In the genomic region with DNA sequence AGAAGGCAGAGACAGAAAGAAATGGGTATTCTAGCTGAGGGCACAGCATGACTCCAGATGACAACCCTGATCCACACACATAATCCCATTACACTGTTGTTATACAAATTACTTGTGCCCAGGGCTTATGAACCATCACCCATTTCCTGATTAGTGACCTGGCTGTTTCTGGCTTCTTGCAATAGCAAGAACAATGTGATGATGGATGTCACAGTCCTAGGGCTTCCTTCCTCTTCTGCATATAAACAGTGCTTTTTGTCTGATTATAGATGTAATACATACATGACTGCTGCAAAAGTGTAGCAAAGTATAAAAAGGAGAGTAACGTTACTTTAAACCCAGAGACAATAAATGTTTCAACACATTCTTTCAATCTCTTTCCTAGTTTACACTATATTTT, we compare ENCODE assay signal across 18 mouse cellular contexts. TPM values are rescaled to one million over a fixed set of nuclear protein-coding genes. Genes with fewer than 3 reads are reported as not detected.
A peak's percentile ranks its signal among the peaks of the same experiment; 100 is the strongest.
DNase-seq lines count a peak whose midpoint lies in the region; ATAC-seq and TF ChIP-seq lines count a peak whose summit lies in the region.
"Had no signal": no experiment of that assay in that cellular context is flagged by ENCODE, and none has a peak within 500 bp of the region (broad histone marks: within the 10 kb centered on the region; RNA-seq: fewer than 3 reads in every experiment).

No protein-coding gene starts in this region.

- H3K4me1 ChIP-seq in lung, postnatal 0 days (ENCODE audit: insufficient read depth, low read depth, low read length): peaks cover 8% of the 10 kb centered on the region; the same call in 1 of the 2 replicates
- peaks cover 11% of the 10 kb centered on the region; the same call in 1 of the 2 replicates for H3K4me1 ChIP-seq in lung, adult 2 months (ENCODE audit: control insufficient read depth, insufficient read depth, low read length)
- H3K4me1 ChIP-seq in liver, embryonic 11.5 days (replicated peaks; ENCODE audit: control insufficient read depth, insufficient read depth, low read length): peaks cover 64% of the 10 kb centered on the region
- H3K4me1 ChIP-seq in forebrain, postnatal 0 days (ENCODE audit: insufficient read depth): 0 out of 2 replicates have a peak, but pooled peaks cover 3% of the 10 kb centered on the region
- peaks cover 14% of the 10 kb centered on the region for H3K4me1 ChIP-seq in forebrain, embryonic 16.5 days (replicated peaks; ENCODE audit: control insufficient read depth, insufficient read depth, low read length)
- H3K4me1 ChIP-seq: embryonic facial prominence, embryonic 12.5 days had no signal

- no peak for TF ChIP-seq POLR2A in lung, adult 2 months (IDR thresholded peaks at IDR 0.05; ENCODE audit: borderline replicate concordance, extremely low read depth, low read depth, low read length)

- no peak overlapping the region for H3K4me2 ChIP-seq in lung, postnatal 0 days (replicated peaks; ENCODE audit: low read depth, low read length)
- H3K4me2 ChIP-seq in liver, embryonic 11.5 days: peak overlapping the region; percentile 2; the same call in 1 of the 2 replicates
- H3K4me2 ChIP-seq in forebrain, postnatal 0 days (ENCODE audit: low read depth): no peak overlapping the region
- H3K4me2 ChIP-seq in forebrain, embryonic 16.5 days (ENCODE audit: low read length): no peak overlapping the region
- H3K4me2 ChIP-seq: embryonic facial prominence, embryonic 12.5 days; forebrain, embryonic 12.5 days; midbrain, embryonic 15.5 days; neural tube, embryonic 13.5 days had no signal

- DNase-seq in cerebellum, adult 9-10 months: peak; percentile 18
- no peak for DNase-seq in cerebellum, adult 8-10 months
- DNase-seq in lung, postnatal 0 days (ENCODE audit: low spot score): peak; percentile 54
- DNase-seq in lung, adult 2 months: no peak
- DNase-seq in liver, embryonic 11.5 days (ENCODE audit: low spot score): no peak
- DNase-seq in forebrain, postnatal 0 days: no peak
- DNase-seq: heart, postnatal 14 days had no signal

- WGBS in lung, postnatal 0 days: 44% methylated on average over 1 of the region's 1 CpGs
- 35% methylated on average over 1 of the region's 1 CpGs for WGBS in lung, adult 2 months
- 63% methylated on average over 1 of the region's 1 CpGs for WGBS in liver, embryonic 11.5 days
- WGBS in forebrain, postnatal 0 days: 69% methylated on average over 1 of the region's 1 CpGs
- WGBS in forebrain, embryonic 16.5 days: 67% methylated on average over 1 of the region's 1 CpGs

- TF ChIP-seq EP300 in lung, postnatal 0 days (IDR thresholded peaks at IDR 0.05): peak; percentile 66

- H3K27me3 ChIP-seq in lung, postnatal 0 days (replicated peaks; ENCODE audit: insufficient read depth, low read length): no peaks in the 10 kb centered on the region
- no peaks in the 10 kb centered on the region for H3K27me3 ChIP-seq in liver, embryonic 11.5 days (replicated peaks; ENCODE audit: control insufficient read depth, insufficient read depth, low read length)
- no peaks in the 10 kb centered on the region for H3K27me3 ChIP-seq in forebrain, postnatal 0 days (ENCODE audit: insufficient read depth, low read length)
- H3K27me3 ChIP-seq in forebrain, embryonic 16.5 days (replicated peaks; ENCODE audit: control insufficient read depth, insufficient read depth, low read length): no peaks in the 10 kb centered on the region
- H3K27me3 ChIP-seq: embryonic facial prominence, embryonic 12.5 days; forebrain, embryonic 12.5 days; neural tube, embryonic 13.5 days had no signal

- no peaks in the 10 kb centered on the region for H3K36me3 ChIP-seq in lung, postnatal 0 days (ENCODE audit: insufficient read depth, low read length)
- H3K36me3 ChIP-seq in liver, embryonic 11.5 days (ENCODE audit: control insufficient read depth, insufficient read depth, low read length): peaks cover 9% of the 10 kb centered on the region; the same call in 1 of the 2 replicates
- H3K36me3 ChIP-seq in forebrain, postnatal 0 days (ENCODE audit: insufficient read depth): no peaks in the 10 kb centered on the region
- no peaks in the 10 kb centered on the region for H3K36me3 ChIP-seq in forebrain, embryonic 16.5 days (ENCODE audit: control insufficient read depth, insufficient read depth)
- H3K36me3 ChIP-seq: embryonic facial prominence, embryonic 12.5 days; forebrain, embryonic 12.5 days; midbrain, embryonic 15.5 days; neural tube, embryonic 13.5 days had no signal

- H3K4me3 ChIP-seq in lung, postnatal 0 days (ENCODE audit: low read depth, low read length): no peak overlapping the region
- no peak overlapping the region for H3K4me3 ChIP-seq in lung, adult 2 months (replicated peaks; ENCODE audit: extremely low read depth, low read depth, low read length)
- H3K4me3 ChIP-seq in liver, embryonic 11.5 days (ENCODE audit: low read depth, low read length): no peak overlapping the region
- H3K4me3 ChIP-seq in forebrain, postnatal 0 days (ENCODE audit: low read depth, low read length): no peak overlapping the region
- H3K4me3 ChIP-seq in forebrain, embryonic 16.5 days (replicated peaks; ENCODE audit: low read length): no peak overlapping the region
- H3K4me3 ChIP-seq: embryonic facial prominence, embryonic 12.5 days; forebrain, embryonic 12.5 days; left cerebral cortex, adult 2 months; midbrain, embryonic 15.5 days; neural tube, embryonic 13.5 days had no signal

- TF ChIP-seq CTCF in lung, postnatal 0 days (IDR thresholded peaks at IDR 0.05): no peak
- TF ChIP-seq CTCF in lung, adult 2 months (IDR thresholded peaks at IDR 0.05; ENCODE audit: insufficient read depth, low read length): no peak
- TF ChIP-seq CTCF in forebrain, postnatal 0 days (IDR thresholded peaks at IDR 0.05; ENCODE audit: low read depth): no peak

- H3K9me3 ChIP-seq in lung, postnatal 0 days (ENCODE audit: low read length): no peaks in the 10 kb centered on the region
- H3K9me3 ChIP-seq in liver, embryonic 11.5 days (ENCODE audit: control insufficient read depth, low read length): no peaks in the 10 kb centered on the region
- H3K9me3 ChIP-seq in forebrain, postnatal 0 days (ENCODE audit: low read length): no peaks in the 10 kb centered on the region
- no peaks in the 10 kb centered on the region for H3K9me3 ChIP-seq in forebrain, embryonic 16.5 days (ENCODE audit: control insufficient read depth, low read length)
- H3K9me3 ChIP-seq: embryonic facial prominence, embryonic 12.5 days; forebrain, embryonic 12.5 days; midbrain, embryonic 15.5 days; neural tube, embryonic 13.5 days had no signal

- no peak overlapping the region for H3K27ac ChIP-seq in lung, postnatal 0 days (ENCODE audit: low read length)
- H3K27ac ChIP-seq in liver, embryonic 11.5 days (ENCODE audit: low read depth, low read length): no peak overlapping the region
- H3K27ac ChIP-seq in forebrain, postnatal 0 days (ENCODE audit: low read depth, low read length): no peak overlapping the region
- no peak overlapping the region for H3K27ac ChIP-seq in forebrain, embryonic 16.5 days (ENCODE audit: low read length)
- H3K27ac ChIP-seq: embryonic facial prominence, embryonic 12.5 days; forebrain, embryonic 12.5 days; left cerebral cortex, adult 2 months; midbrain, embryonic 15.5 days; neural tube, embryonic 13.5 days had no signal

- peak; percentile 39; the same call in 1 of the 2 replicates for ATAC-seq in lung, postnatal 0 days
- no peak for ATAC-seq in liver, embryonic 11.5 days (replicated peaks; ENCODE audit: low FRiP score)
- ATAC-seq in monocyte, adult 5-6 weeks (replicated peaks; ENCODE audit: insufficient number of reproducible peaks, low FRiP score, low TSS enrichment, poor library complexity, severe bottlenecking): 0 out of 2 replicates have a peak, but pooled peaks have one; percentile 37
- no peak for ATAC-seq in forebrain, postnatal 0 days
- no peak for ATAC-seq in forebrain, embryonic 16.5 days
- ATAC-seq: midbrain, embryonic 15.5 days had no signal

- H3K9ac ChIP-seq in lung, postnatal 0 days (replicated peaks; ENCODE audit: low read depth): no peak overlapping the region
- no peak overlapping the region for H3K9ac ChIP-seq in liver, embryonic 11.5 days (ENCODE audit: low read depth, low read length)
- H3K9ac ChIP-seq in forebrain, postnatal 0 days: no peak overlapping the region
- no peak overlapping the region for H3K9ac ChIP-seq in forebrain, embryonic 16.5 days (replicated peaks; ENCODE audit: low read depth, low read length)
- H3K9ac ChIP-seq: embryonic facial prominence, embryonic 12.5 days; forebrain, embryonic 12.5 days; midbrain, embryonic 15.5 days; neural tube, embryonic 13.5 days had no signal

RNA-seq across cellular contexts. Expression of gene Stom, which starts 9.8 kb away (rescaled TPM):
- 76.9 and 86.2 TPM in 2 replicates for polyA plus RNA-seq in lung, postnatal 0 days (2015; fragmentation: Nextera tagmentation; extraction: Ambion mirVana)
- polyA plus RNA-seq in lung, adult 2 months (2012; rRNA removed): 45.1 and 69.5 TPM in 2 replicates
- polyA plus RNA-seq in liver, embryonic 11.5 days (2014; fragmentation: Nextera tagmentation; extraction: Ambion mirVana): 87.7 and 97.0 TPM in 2 replicates
- total RNA-seq in monocyte, adult 5-6 weeks (2017): 53.6 to 72.6 TPM (median 70.6 TPM) in 3 replicates
- 16.9 and 23.3 TPM in 2 replicates for total RNA-seq in forebrain, postnatal 0 days (2014; rRNA removed)
- polyA plus RNA-seq in forebrain, postnatal 0 days (2015; fragmentation: Nextera tagmentation; extraction: Ambion mirVana): 16.2 and 18.9 TPM in 2 replicates
- polyA plus RNA-seq in forebrain, embryonic 16.5 days (2015; fragmentation: Nextera tagmentation; extraction: Ambion mirVana): 10.8 and 11.1 TPM in 2 replicates

RNA-seq across cellular contexts. Expression of gene 4930568D16Rik, which starts 40.6 kb away (rescaled TPM):
- polyA plus RNA-seq in lung, postnatal 0 days (2015; fragmentation: Nextera tagmentation; extraction: Ambion mirVana): not detected in 2 replicates
- not detected in 2 replicates for polyA plus RNA-seq in lung, adult 2 months (2012; rRNA removed)
- not detected in 2 replicates for polyA plus RNA-seq in liver, embryonic 11.5 days (2014; fragmentation: Nextera tagmentation; extraction: Ambion mirVana)
- total RNA-seq in monocyte, adult 5-6 weeks (2017): not detected in 3 replicates
- total RNA-seq in forebrain, postnatal 0 days (2014; rRNA removed): not detected in 2 replicates
- polyA plus RNA-seq in forebrain, postnatal 0 days (2015; fragmentation: Nextera tagmentation; extraction: Ambion mirVana): not detected in 2 replicates
- polyA plus RNA-seq in forebrain, embryonic 16.5 days (2015; fragmentation: Nextera tagmentation; extraction: Ambion mirVana): not detected in 2 replicates
- total RNA-seq: adrenal gland, adult 18-20 months; heart, adult 8-10 months; heart, postnatal 14 days; left cerebral cortex, adult 2 months had no signal
- polyA plus RNA-seq: embryonic facial prominence, embryonic 12.5 days; forebrain, embryonic 12.5 days; large intestine, adult 2 months; limb, embryonic 14.5 days; midbrain, embryonic 15.5 days; neural tube, embryonic 13.5 days had no signal

Comparison
In these comparisons a context has a peak if more than half of its experiments do, and no peak if none do; other contexts are left out.
1. DNase-seq: peak in cerebellum, adult 9-10 months (single experiment) and lung, postnatal 0 days (single experiment); none in cerebellum, adult 8-10 months (single experiment), lung, adult 2 months (single experiment), liver, embryonic 11.5 days (single experiment) and forebrain, postnatal 0 days (single experiment).
2. ATAC-seq: peak in lung, postnatal 0 days (single experiment) and monocyte, adult 5-6 weeks (single experiment); none in liver, embryonic 11.5 days (single experiment), forebrain, postnatal 0 days (single experiment) and forebrain, embryonic 16.5 days (single experiment).